Mouse (Mus musculus) heart, embryonic 11.5 days (tissue): Measurements from ENCODE around the gene Zxdc. TPM values are rescaled to one million over a fixed set of nuclear protein-coding genes. Genes with fewer than 3 reads are reported as not detected.
A peak's percentile ranks its signal among the peaks of the same experiment; 100 is the strongest.

ENCODE experiments used
- ATAC-seq: fragments of 200-750 bp; cut with Nextera tagmentation; replicated peaks from 2 replicates; pipeline ENCODE4 v1.8.0; 2017; ENCODE audit warnings: moderate library complexity; ENCODE audit not compliant: insufficient number of reproducible peaks, low FRiP score, low TSS enrichment
- H3K27ac ChIP-seq: fragments of 300-500 bp; sonication (generic); 2 replicates; pipeline ENCODE4 v1.5.1; 2014; ENCODE audit warnings: mild to moderate bottlenecking, low read depth, low read length
- H3K27me3 ChIP-seq: fragments of 300-500 bp; sonication (generic); 2 replicates; pipeline ENCODE4 v1.6.1; 2014; ENCODE audit warnings: mild to moderate bottlenecking, low read length, mixed read lengths; ENCODE audit not compliant: control insufficient read depth, insufficient read depth
- H3K36me3 ChIP-seq: fragments of 300-500 bp; sonication (generic); 2 replicates; pipeline ENCODE4 v1.6.1; 2014; ENCODE audit warnings: mild to moderate bottlenecking, low read length, moderate library complexity, mixed read lengths; ENCODE audit not compliant: control insufficient read depth, insufficient read depth
- H3K4me1 ChIP-seq: fragments of 300-500 bp; sonication (generic); 2 replicates; pipeline ENCODE4 v1.6.1; 2014; ENCODE audit warnings: low read length; ENCODE audit not compliant: control insufficient read depth, insufficient read depth
- H3K4me2 ChIP-seq: fragments of 300-500 bp; sonication (generic); 2 replicates; pipeline ENCODE4 v1.6.1; 2014; ENCODE audit warnings: mild to moderate bottlenecking, moderate library complexity
- H3K4me3 ChIP-seq: fragments of 300-500 bp; sonication (generic); 2 replicates; pipeline ENCODE4 v1.5.1; 2014; ENCODE audit warnings: low read depth, low read length
- H3K9ac ChIP-seq: fragments of 300-500 bp; sonication (generic); 2 replicates; pipeline ENCODE4 v1.6.1; 2014; ENCODE audit warnings: mild to moderate bottlenecking, low read depth, low read length, moderate library complexity
- H3K9me3 ChIP-seq: fragments of 300-500 bp; sonication (generic); replicated peaks from 2 replicates; pipeline ENCODE4 v1.6.1; 2016; ENCODE audit warnings: low read length; ENCODE audit not compliant: control insufficient read depth
- WGBS: fragments of 180-500 bp; shearing (Covaris S2); extraction: QIAGEN DNeasy Blood & Tissue Kit; methylation state at CpG from one replicate; pipeline ENCODE4 v1.1.7; 2014; ENCODE audit not compliant: insufficient replicate concordance; 5-methylcytosine and 5-hydroxymethylcytosine counted together
- polyA plus RNA-seq: library from polyadenylated mRNA; unstranded; fragments of >200 nt; fragmentation: Nextera tagmentation; extraction: Ambion mirVana; gene quantifications from 2 replicates; pipeline ENCODE4 v1.2.1, GENCODE M21; 2014

The Zxdc gene
- polyA plus RNA-seq, 1 experiment from 2014 or later = 5.6 TPM

- 1% methylated on average over 31 of the region's 31 CpGs for WGBS
- H3K27ac ChIP-seq = no peak within 1 kb of the TSS
- ATAC-seq = peak; percentile 62; the same call in 1 of the 2 replicates
Measured at GRCm38 (mm10) chr6:90428380-90428974, 59.2 kb downstream of the Zxdc start, which contains the start of gene Cfap100. Gene Cfap100, minus strand, starts transcription at chr6:90428797.

GRCm38 (mm10) chr6:90429911-90430310 is 60.6 kb downstream of the Zxdc start:
- Histone ChIP-seq H3K4me2 (no peak overlapping the region), H3K9me3 (no peaks in the 10 kb centered on the region), H3K27me3 (peaks cover 15% of the 10 kb centered on the region), H3K4me3 (no peak overlapping the region), H3K9ac (no peak overlapping the region), H3K27ac (no peak overlapping the region), H3K36me3 (no peaks in the 10 kb centered on the region), H3K4me1 (peaks cover 6% of the 10 kb centered on the region; the same call in 1 of the 2 replicates)
- 73% methylated on average over 14 of the region's 14 CpGs for WGBS
- ATAC-seq = no peak

More at GRCm38 (mm10) chr6:90428380-90428974, 59.2 kb downstream of the Zxdc start, which contains the start of gene Cfap100:
- Histone ChIP-seq H3K27me3 (peaks cover 15% of the 10 kb centered on the region), H3K9ac (peak within 1 kb of the TSS; percentile 62), H3K4me2 (peak within 1 kb of the TSS; percentile 84), H3K4me3 (peak within 1 kb of the TSS; percentile 45), H3K36me3 (no peaks in the 10 kb centered on the region), H3K9me3 (no peaks in the 10 kb centered on the region), H3K4me1 (peaks cover 6% of the 10 kb centered on the region; the same call in 1 of the 2 replicates)

GRCm38 (mm10) chr6:90431487-90431886 is 62.2 kb downstream of the Zxdc start:
- Histone ChIP-seq H3K36me3 (no peaks in the 10 kb centered on the region), H3K9ac (no peak overlapping the region), H3K9me3 (no peaks in the 10 kb centered on the region), H3K4me1 (peaks cover 6% of the 10 kb centered on the region; the same call in 1 of the 2 replicates), H3K27me3 (peaks cover 15% of the 10 kb centered on the region), H3K4me3 (no peak overlapping the region), H3K4me2 (no peak overlapping the region), H3K27ac (no peak overlapping the region)
- no peak for ATAC-seq
- 56% methylated on average over 2 of the region's 2 CpGs for WGBS

GRCm38 (mm10) chr6:90434687-90435086 is 65.4 kb downstream of the Zxdc start:
- no peak overlapping the region for H3K4me3 ChIP-seq
- H3K27me3 ChIP-seq = no peaks in the 10 kb centered on the region; the same call in 1 of the 2 replicates
- no peak overlapping the region for H3K4me2 ChIP-seq
- no peak overlapping the region for H3K9ac ChIP-seq
- no peak overlapping the region for H3K27ac ChIP-seq
- H3K4me1 ChIP-seq = no peaks in the 10 kb centered on the region
- 58% methylated on average over 3 of the region's 3 CpGs for WGBS
- no peak for ATAC-seq
- no peaks in the 10 kb centered on the region for H3K36me3 ChIP-seq
- no peaks in the 10 kb centered on the region for H3K9me3 ChIP-seq

- no peak for ATAC-seq
- H3K27me3 ChIP-seq = no peaks in the 10 kb centered on the region; the same call in 1 of the 2 replicates
Measured at GRCm38 (mm10) chr6:90435195-90435618, 65.9 kb downstream of the Zxdc start.

GRCm38 (mm10) chr6:90436192-90436907 is 67.1 kb downstream of the Zxdc start:
- H3K4me2 ChIP-seq = no peak overlapping the region
- H3K9me3 ChIP-seq = no peaks in the 10 kb centered on the region
- WGBS = 76% methylated on average over 10 of the region's 10 CpGs
- H3K27me3 ChIP-seq = no peaks in the 10 kb centered on the region; the same call in 1 of the 2 replicates
- H3K4me3 ChIP-seq = no peak overlapping the region
- H3K4me1 ChIP-seq = no peaks in the 10 kb centered on the region
- H3K27ac ChIP-seq = no peak overlapping the region
- no peak for ATAC-seq
- H3K9ac ChIP-seq = no peak overlapping the region
- H3K36me3 ChIP-seq = no peaks in the 10 kb centered on the region

More at GRCm38 (mm10) chr6:90435195-90435618, 65.9 kb downstream of the Zxdc start:
- 20% methylated on average over 11 of the region's 11 CpGs for WGBS
- H3K36me3 ChIP-seq = no peaks in the 10 kb centered on the region
- no peaks in the 10 kb centered on the region for H3K4me1 ChIP-seq
- no peak overlapping the region for H3K4me2 ChIP-seq
- H3K27ac ChIP-seq = no peak overlapping the region
- no peaks in the 10 kb centered on the region for H3K9me3 ChIP-seq
- H3K4me3 ChIP-seq = no peak overlapping the region
- no peak overlapping the region for H3K9ac ChIP-seq

GRCm38 (mm10) chr6:90437041-90437440 is 67.7 kb downstream of the Zxdc start:
- ATAC-seq = no peak
- 80% methylated on average over 3 of the region's 3 CpGs for WGBS
- H3K4me1 ChIP-seq = no peaks in the 10 kb centered on the region

GRCm38 (mm10) chr6:90446883-90447282 is 77.6 kb downstream of the Zxdc start:
- WGBS = 49% methylated on average over 4 of the region's 4 CpGs
- Histone ChIP-seq H3K36me3 (no peaks in the 10 kb centered on the region), H3K4me3 (no peak overlapping the region), H3K27me3 (no peaks in the 10 kb centered on the region), H3K27ac (no peak overlapping the region), H3K4me2 (no peak overlapping the region), H3K4me1 (no peaks in the 10 kb centered on the region), H3K9ac (no peak overlapping the region), H3K9me3 (no peaks in the 10 kb centered on the region)
- no peak for ATAC-seq

More at GRCm38 (mm10) chr6:90437041-90437440, 67.7 kb downstream of the Zxdc start:
- no peak overlapping the region for H3K9ac ChIP-seq
- H3K4me2 ChIP-seq = no peak overlapping the region
- H3K27ac ChIP-seq = no peak overlapping the region
- no peaks in the 10 kb centered on the region; the same call in 1 of the 2 replicates for H3K27me3 ChIP-seq
- no peaks in the 10 kb centered on the region for H3K36me3 ChIP-seq
- no peak overlapping the region for H3K4me3 ChIP-seq
- no peaks in the 10 kb centered on the region for H3K9me3 ChIP-seq
